Mouse (Mus musculus) mesoderm, embryonic 11.5 days (tissue): ENCODE data around the gene Gm20441.

Experiments used
- DNase-seq: peaks from one replicate; pipeline ENCODE4 v3.0.0-alpha.2; 2012; ENCODE audit warnings: low read depth, low spot score

Gene Gm20441

DNA sequence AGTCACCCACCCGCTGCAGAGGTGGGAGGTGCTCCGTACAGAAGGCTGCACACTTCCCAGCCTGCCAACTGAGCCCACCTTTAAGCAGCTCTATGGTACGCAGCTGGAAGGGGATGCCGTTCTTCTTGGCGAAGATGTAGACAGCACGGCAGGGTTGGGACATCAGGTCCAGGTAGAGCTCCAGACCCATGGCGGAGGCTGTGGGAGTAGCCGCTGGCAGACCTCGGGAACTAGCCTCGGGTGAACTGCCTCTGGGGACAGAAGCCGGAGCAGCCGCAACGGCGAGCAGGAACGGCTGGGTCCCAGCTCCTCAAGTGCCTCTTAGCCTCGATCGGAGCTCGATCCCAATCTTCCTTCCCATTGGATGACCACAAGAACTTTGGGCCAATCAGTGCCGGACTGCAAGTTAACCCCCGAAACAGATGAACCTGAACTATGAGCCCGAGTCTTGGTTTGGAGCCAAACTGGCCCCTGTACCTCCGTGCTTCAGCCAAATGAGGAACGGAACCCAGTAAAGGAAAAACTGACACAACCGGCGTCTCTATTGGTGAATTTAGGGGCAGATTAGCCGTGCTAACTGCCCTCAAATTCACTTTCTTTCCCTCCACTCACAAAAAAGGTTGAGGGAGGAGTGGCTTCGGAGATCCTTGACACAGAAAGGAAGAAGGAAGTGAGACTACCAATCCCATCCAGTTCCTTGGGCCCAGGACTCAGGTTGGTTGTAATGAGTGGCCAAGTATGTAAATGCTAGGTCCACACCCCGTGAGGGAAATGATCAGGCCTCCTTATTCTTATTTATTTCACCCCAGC, at the start of gene Gm20441, which contains the start of gene Gstt3:
TSS of gene Gm20441 (minus strand) at position 186 of the 810 bp plus-strand sequence.
TSS of gene Gstt3 (minus strand) at position 646 of the 810 bp plus-strand sequence.
- peak; percentile 73 for DNase-seq

DNA sequence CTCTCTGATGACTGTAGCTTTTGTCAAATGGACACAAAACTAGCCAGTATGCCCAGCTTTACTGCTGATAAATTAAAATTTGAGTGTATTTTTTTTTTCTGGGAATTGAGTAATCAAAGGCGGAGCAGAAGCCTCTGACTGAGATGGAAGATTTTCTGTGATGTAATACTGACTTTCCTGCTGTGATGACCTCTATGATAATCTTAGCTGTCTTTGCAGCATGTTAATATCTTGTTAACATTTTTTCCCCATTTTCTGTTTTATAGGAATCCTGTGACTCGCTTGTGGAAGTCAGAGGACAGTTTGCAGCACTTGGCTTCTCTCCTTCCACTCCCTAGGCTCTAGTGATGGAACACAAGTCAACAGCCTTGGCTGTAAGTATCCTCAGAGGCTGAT, 49.5 kb upstream of the Gm20441 start:
- no peak for DNase-seq

GRCm38 (mm10) chr10:75829529-75830274, 48.9 kb upstream of the Gm20441 start:
- no peak for DNase-seq

- DNase-seq, result no peak
These were observed 47.8 kb upstream of the Gm20441 start for GRCm38 (mm10) chr10:75828500-75828931.

DNA sequence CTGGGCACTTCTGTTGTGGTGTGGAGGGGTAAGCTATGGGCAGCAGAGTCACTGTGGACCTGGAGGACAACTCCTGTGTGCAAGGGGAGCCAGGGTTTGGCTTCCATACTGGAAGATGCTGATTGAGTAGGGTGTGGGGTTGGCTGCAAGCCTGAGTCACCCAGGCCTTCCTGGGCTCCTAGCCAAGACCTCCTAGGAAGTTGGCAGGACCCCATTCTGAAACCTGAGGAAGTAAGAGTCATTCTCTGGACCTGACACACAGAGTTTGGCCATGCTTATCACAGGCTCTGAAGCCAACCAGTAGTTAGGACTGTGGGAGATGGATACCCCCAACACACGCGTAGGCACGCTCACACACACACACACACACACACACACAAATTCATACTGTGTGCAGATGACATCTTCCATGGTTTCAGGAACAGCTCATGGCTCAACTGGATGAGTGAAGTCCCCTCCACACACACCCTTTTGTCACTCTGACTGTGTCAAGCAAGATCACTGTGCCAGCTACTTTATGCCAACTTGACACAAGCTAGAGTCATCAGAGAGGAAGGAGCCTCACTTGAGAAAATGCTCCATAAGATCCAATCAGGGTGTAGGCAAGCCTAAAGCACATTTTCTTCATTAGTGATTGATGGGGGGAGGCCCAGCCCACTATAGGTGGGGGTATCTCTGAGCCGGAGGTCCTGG, 47.1 kb upstream of the Gm20441 start:
- no peak for DNase-seq

GRCm38 (mm10) chr10:75824530-75824929, 43.8 kb upstream of the Gm20441 start:
- DNase-seq, result no peak

GRCm38 (mm10) chr10:75823782-75824181, 43.0 kb upstream of the Gm20441 start:
- no peak for DNase-seq

- DNase-seq, result no peak
These were observed 41.7 kb upstream of the Gm20441 start, which contains the start of gene Gstt4 for GRCm38 (mm10) chr10:75822443-75822842. Gene Gstt4, minus strand, starts transcription at chr10:75822543.

- no peak for DNase-seq
These were observed 39.1 kb upstream of the Gm20441 start for GRCm38 (mm10) chr10:75819882-75820281.

DNA sequence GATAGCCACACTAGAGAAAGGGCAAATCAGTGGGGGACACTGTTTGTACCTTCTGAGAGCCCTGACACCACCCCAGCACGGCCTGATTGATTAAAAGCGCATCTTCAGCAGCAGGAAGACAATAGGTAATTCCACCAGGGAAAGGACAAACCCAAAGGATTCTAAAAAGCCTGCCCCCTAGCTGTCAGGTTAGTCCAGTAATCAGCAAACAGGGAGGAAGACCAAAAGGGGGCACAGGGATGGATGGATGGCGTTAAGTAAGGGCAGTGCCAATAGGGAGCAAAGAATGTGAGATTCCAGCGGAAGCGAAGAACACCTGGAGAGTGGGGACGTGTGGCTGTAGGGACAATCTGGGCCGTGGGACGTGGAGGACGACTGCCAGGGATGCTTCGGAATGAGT, 37.9 kb upstream of the Gm20441 start:
- DNase-seq, result no peak

- no peak for DNase-seq
These were observed 23.5 kb upstream of the Gm20441 start for GRCm38 (mm10) chr10:75804217-75804616.

DNA sequence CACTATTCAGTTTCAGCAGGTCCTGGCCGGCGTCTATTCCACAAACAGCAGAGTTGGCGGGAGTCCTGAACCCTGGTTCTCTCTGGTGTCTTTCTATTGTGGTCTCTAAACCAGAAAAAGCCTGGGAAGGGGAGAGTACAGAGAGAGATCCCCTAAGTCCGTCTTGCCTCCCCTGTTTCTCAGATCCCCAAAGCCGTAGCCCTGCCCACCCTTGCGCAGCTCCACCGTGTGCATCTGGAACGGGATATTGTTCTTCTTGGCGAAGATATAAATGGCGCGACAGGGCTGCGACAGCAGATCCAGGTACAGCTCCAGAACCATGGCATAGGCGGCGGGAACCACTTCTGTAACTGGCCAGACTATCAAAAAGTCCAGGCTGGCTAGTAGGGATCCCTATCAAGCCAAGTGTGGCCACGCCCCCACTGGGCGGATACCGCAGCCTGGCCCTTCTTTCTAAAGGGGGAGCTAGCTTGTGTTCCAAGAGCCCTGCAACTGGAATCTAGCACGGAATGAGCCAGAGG, 17.5 kb upstream of the Gm20441 start, which contains the start of gene Gstt1:
TSS of gene Gstt1 (minus strand) at position 409 of the 521 bp plus-strand sequence.
- peak; percentile 35 for DNase-seq

DNA sequence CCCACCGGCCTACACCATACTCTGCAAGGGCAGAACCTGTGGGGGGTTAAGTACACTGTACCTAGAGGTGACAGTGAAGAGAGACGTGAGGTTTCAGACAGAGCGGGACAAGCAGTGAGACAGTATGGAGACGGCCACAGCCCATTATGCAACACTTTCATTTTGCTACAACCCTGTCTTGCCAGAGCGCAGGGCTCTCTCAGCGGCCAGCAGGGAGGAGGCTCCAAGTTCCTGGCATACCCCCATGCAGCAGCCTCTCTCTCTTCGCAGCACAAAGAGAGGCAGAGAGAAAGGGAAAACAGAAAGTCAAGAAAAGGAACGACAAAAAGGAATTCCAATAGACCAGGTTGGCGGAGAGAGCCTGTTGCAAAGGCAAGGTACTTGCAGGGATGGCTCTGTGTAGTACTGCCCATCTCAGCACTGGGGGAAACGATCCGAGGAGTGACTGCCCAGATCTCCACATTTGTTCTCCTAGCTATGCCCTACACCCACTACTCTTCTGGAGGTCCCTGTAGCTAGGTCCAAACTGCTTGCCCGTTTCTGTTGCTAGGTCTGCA, 16.9 kb upstream of the Gm20441 start:
- peak; percentile 23 for DNase-seq

- DNase-seq, result no peak
These were observed 16.2 kb upstream of the Gm20441 start for GRCm38 (mm10) chr10:75796731-75797516.

DNA sequence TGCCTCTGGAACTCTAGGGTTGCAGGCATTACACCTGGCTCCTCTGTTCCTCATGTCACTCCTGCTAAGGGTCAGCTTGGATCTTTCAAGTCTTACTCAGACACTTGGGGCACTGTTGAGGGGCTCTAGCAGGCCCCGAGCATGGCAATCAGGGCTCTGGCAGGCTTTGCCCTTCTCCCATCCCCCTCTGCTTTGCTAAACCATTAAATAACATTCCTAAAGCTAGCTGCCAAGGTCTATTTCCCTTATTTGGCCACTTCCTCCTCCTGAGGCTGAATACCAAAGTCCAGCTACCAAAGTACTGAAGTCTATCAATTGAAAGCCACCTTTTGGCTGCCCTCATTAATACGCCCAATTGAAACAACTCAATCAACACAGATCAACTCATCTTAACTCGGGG, 14.1 kb upstream of the Gm20441 start:
- DNase-seq, result peak; percentile 8

- DNase-seq, result peak; percentile 36
These were observed 10.0 kb upstream of the Gm20441 start for GRCm38 (mm10) chr10:75790773-75791172.

GRCm38 (mm10) chr10:75789841-75790240, 9.1 kb upstream of the Gm20441 start:
- no peak for DNase-seq

DNA sequence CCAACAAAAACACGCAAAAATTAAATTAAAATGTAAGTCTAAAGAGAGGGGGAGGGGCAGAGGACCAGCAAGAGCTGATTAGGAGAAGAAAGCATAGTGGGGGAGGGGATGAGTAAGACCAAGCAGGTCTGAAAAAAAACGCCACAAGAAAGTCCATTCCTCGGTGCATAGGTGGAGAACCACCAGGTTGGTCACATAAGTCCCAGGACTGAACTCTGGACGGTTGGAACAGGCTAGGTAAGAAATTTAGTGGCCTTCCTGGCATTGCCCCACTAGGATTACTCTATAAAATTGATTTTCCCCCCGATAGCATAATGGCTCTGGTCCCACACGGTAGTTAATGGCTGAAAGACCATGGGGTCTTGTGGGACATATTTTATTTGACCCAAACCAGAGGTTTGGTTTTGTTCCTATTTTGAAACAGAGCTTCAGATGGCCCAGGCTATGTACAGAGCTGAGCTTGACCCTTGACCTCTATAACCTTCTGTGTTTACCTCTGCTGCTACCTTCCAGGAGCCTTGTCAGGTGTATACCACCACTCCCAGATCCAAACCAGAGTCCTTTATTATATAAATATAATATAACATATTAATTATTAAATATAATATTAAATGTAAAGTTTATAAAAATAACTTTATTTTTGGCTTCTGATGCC, 8.5 kb upstream of the Gm20441 start:
- DNase-seq, result no peak

- DNase-seq, result no peak
These were observed 7.5 kb upstream of the Gm20441 start for GRCm38 (mm10) chr10:75788277-75788676.

- no peak for DNase-seq
These were observed 4.7 kb upstream of the Gm20441 start for GRCm38 (mm10) chr10:75785442-75785841.
